Mouse (Mus musculus): ENCODE data around the gene Slc25a29. TPM values are rescaled to one million over a fixed set of nuclear protein-coding genes. Genes with fewer than 3 reads are reported as not detected.
"Not testable (repeated sequence)": the region's sequence is repeated elsewhere in the genome, so short reads cannot be mapped to it uniquely, and the experiment has no call there.

Slc25a29 gene
- total RNA-seq (2022): 10 to 100 TPM in 1 of 4 experiments, 1 to 10 TPM in 3; 8.5 to 10.5 (median 8.9) TPM

DNA sequence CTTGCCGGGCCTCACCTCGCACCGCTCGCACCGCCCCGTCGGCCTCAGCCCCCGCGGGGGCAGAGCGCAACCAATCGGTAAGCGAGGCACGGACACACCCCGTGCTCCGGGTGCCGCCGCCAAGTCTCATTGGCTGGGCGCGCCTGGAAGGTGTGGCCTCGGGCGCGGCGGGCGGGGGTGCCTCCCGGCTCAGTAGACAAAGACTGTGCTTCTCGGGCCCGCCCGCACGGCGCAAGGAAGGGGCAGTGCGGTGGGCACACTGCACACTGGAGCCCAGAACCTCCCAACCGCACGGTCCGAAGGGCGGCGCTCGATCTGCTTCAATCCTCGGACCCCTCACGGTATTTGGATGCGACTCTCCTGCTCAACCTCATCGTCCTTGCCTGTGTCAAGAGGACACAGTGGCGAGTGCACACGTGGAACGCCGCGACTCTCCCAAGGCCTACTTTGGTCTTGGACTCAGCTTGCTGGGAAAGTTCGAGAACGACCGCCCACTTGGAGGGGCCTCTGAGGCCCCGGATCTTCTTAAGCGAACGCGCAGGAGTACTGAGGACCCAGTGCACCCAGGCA, at the start of gene Slc25a29, which contains the start of gene Slc25a47:
Gene Slc25a29, minus strand, starts transcription at position 44 of the 570 bp plus-strand sequence.
Gene Slc25a47, plus strand, starts transcription at position 207 of the 570 bp plus-strand sequence.
- peak; percentile 97 to 98 for DNase-seq (ENCODE audit: low spot score in 2 of 2)

DNA sequence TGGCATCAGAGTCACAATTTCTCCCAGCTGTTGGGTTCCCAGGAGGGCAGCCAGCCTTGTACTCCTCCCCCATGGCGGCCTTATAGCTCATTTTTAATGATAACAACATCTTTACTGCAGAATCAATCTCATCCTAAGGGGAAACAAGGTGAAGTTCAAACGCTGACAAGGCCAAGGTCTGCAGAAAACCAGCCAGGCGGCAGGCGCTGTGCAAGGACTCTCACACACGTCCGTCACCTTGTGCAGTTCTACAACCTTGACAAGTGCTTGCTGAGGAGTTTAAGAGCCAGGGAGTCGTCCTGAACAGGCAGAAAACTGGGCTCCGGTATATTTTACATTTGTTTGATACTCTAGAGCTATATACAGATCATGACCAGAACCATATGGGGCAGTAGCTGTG, 47.1 kb upstream of the Slc25a29 start:
- no peak for DNase-seq (ENCODE audit: low spot score in 2 of 2)

DNA sequence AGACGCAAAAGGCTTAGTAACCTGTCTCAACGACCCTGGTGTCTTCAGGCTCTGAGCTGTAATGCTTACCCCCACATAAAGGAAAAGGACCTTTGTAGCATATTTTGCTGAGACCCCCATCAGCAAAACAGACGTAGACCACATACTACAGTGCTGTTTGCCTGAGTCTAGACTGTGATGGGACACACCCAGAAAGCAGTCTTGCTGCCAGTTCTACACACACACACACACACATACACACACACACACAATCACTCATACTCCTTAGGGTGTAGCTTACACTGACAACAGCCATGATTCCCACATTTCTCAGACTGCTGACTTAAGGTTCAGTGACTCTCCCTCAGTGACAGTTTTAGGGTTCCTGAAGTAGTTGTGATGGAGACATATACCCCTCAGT, 45.5 kb upstream of the Slc25a29 start:
- DNase-seq (ENCODE audit: low spot score in 2 of 2): no peak

DNA sequence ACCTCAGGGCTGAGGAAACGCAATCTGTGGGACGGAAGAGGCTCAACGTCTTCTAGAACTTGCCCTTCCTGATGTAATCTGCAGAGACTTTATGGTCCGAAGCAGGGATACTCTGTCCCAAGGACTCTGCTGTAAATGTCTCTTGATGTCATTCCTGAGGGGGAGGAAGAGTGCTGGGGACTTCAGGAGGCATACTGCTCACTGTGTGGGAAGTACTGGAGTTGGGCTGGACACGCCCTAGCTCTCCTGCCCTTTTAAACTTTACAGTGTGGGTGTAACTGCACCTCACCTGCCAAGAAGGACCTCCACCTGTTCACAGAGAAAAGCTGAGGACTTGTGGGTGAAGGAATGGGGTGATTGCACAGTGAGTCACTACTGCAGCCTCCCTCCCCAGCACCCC, 44.9 kb upstream of the Slc25a29 start:
- no peak for DNase-seq (ENCODE audit: low spot score in 2 of 2)

DNA sequence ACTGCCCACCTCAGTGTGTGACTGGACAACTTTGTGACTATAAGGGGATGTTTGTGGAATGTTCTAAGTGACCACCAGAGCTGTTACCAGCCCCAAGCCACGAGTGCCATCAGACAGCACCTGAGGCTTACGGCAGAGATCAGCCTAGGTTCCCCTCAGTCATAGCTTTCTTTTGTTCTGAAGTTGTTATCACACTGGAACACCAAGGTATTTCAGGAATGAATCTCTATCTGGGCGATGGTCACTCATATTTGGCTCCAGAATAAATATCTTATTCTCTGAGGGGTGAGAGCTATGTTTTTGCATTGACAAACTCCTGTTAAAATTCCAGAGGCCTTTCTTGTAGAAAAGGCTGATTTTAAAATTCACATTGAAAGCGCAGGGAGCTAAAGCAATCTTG, 43.5 kb upstream of the Slc25a29 start:
- no peak for DNase-seq (ENCODE audit: low spot score in 2 of 2)

DNA sequence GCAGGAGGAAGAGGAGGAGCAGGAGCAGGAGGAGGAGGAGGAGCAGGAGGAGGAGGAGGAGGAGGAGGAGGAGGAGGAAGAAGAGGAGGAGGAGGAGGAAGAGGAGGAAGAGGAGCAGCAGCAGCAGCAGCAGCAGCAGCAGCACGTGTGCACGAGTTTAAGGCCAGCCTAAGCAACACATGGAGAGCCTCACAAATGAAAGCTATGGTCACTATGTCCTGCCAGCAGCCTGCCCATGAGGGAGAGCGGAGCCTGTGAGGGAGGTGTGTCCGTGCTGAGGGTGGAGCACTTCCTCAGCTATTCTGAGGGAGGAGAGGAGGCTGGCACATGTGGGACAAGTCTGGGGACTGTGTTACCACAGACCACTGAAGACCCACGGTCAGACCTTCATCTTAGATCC, 37.4 kb upstream of the Slc25a29 start:
- DNase-seq (ENCODE audit: low spot score in 2 of 2): no peak

DNA sequence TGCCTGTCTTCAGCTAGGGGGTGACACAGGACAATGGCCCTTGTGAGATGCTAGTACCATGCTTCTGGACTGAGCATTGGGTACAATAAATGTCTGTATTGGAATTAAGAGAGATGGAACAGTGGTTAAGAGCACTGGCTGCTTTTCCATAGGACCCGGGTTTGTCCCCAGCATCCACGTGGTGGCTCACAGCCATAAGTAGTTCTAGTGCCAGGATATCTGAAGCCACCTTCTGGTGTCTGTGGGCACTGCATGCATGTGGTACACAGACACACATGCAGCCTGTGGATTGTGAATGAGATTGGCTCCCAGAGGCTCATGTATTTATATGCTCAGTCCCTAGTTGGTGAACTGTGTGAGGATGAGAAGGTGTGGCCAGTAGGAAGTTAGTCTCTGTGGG, 33.9 kb upstream of the Slc25a29 start:
- no peak for DNase-seq (ENCODE audit: low spot score in 2 of 2)

DNA sequence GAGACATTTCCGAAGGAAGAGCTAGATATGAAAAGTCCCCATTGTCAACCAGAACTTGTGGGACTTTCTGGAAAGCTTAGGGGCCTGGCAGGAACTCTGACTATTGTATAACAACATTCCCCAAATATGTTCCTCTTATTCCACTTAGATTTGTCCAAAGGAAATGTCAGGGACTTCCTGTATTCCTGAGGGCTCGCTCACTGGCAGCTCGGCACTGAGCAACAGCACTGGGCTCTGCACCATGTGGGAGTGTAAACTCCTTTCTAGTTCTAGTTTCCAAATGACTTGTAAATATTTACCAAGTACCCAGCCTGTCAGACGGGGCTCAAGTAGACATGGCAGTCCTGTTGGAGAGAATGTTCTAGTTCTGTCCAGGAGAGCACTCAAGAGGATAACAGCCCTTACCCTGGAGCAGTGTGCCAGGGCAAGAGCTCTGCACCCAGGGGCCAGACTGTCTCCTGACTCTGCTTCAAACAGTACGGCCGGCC, 29.4 kb upstream of the Slc25a29 start:
- DNase-seq (ENCODE audit: low spot score in 2 of 2): no peak

DNA sequence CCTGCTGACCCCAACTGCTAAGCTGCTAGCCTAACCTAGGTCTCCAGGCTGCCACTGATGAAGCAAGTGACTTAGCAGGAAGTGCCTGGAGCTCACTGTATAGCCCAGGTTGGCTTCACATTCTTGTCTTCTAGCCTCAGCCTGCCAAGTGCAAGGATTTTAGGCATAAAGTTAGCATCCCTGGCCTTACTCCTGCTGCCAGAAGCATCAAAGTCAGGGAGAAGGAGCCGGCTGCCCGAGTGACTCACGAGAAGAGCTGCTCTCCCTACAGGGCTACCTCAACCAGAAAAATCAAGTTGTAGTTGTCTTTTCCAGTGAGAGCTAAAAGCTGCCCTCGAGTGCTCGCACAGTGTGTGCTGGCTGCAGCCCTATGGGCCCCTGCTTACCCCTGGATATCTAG, 22.8 kb upstream of the Slc25a29 start:
- no peak for DNase-seq (ENCODE audit: low spot score in 2 of 2)

DNA sequence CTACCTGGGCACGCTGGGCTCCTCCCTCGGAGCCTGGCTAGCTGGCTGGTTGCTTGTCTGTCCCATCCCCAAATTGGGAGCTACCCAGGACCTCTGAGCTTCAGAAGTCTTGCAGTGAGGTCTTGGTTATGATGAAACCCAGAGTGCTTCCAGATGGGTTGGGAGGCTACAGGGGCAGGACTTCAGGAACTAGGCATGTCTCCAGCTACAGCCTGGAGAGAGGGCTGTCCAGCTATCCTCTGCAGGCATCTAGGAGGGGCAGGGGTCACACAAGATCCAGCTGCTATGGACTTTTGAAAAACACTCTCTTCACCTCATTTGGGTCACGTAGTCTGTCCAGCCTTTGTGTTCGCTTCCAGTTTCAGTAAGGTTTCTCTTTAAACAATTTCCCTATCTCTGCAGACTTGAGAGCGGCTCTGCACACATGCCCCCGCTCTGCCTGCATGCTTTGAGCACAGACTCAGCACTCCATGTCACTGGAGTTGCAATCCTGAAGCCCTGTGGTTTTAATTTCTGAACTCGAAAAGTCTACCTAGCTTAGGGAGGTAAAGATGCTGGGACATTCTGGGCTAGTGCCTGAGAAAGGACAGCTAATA, 22.0 kb upstream of the Slc25a29 start:
- DNase-seq (ENCODE audit: low spot score in 2 of 2): no peak

DNA sequence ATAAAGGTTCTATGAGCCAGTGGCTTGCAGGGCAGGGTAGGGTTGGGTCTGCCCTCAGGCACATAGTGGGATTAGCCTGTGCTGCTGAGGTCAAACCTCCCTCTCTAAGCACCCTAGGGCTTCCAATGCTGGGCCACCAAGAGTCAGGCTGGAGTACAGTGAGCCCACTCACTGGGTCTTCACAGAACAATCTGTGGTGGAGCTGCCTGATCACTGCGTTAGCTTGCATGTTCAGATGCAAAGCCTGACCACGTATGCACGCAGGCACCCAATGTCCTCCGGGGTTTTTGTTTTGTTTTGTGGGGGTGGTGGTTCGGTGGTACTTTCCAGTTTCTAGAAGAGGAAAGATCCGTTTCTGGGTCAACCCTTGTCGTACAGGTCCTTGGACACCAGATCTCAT, 21.4 kb upstream of the Slc25a29 start:
- DNase-seq (ENCODE audit: low spot score in 2 of 2): no peak

DNA sequence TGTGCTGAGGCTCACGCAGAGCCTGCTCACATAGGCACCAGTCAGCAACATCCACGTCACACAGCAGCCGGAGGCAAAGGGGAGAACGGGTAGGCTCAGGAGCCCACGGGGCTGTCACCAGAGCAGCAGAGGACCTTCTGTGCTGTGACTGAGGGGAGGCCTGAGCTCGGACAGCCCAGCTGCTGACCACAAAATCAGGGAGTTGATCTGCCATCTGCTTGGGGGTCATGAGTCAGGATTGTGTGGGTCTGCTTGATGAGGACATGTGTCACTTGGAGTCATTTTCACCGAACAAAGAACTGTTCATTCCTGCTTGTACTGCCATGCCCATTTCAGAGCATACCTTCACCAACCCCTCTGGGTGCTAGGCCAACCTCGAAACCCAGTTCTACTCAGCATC, 20.5 kb upstream of the Slc25a29 start:
- DNase-seq (ENCODE audit: low spot score in 2 of 2): no peak

DNA sequence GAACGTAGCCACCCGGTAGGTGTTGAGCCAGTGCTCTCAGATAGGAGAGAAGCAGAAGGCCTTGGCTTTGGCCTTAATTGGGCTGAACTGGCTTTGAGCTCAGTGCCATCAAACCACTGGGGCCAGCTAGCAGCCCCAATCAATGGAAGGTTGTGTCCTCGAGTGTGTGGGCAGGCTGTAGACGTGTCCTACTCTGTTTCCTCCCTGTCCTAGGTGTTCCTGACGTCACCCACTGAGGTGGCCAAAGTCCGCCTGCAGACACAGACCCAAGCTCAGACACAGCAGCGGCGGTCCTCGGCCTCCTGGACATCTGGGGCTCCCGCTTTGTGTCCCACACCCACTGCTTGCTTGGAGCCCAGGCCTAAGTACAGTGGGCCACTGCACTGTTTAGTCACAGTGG, 19.4 kb upstream of the Slc25a29 start:
- DNase-seq (ENCODE audit: low spot score in 2 of 2): no peak

DNA sequence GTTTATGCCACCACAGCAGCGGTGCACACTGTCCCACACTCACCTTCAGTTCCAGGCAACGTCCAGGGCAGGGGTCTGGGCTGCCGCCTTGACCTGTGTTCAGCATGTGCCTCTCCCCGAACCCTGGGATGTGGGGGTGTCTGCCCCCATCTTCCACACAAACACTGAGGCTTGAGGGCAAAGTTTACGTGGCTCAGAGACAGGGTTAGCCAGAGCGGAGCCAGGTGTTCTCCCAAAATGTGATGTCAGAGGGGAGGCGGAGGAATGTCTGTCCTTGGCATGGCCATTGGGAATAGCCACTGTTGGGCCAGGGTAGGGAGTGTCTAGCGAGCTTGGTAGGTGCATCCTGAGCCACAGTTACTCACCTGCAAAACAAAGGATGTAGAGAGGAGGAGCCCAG, 17.1 kb upstream of the Slc25a29 start:
- DNase-seq (ENCODE audit: low spot score in 2 of 2): no peak

DNA sequence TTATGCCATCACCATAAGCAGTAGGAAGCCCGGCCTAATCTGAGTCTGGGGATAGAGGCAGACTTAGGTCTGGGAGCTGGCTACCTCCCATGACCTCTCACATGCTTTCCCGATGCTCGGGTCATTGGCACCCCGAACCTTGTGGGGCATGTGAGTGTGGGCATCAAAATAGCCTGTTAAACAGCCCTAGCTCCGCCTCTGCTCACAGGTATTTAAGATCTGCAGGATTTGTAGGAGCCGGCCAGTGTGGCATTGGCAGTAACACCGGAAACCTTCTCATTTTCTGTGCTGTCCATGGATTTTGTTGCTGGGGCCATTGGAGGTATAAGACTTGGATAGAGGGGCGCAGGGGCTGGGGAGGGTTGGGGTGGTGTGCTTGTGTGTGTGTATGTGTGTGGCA, 15.2 kb upstream of the Slc25a29 start:
- DNase-seq (ENCODE audit: low spot score in 2 of 2): no peak

DNA sequence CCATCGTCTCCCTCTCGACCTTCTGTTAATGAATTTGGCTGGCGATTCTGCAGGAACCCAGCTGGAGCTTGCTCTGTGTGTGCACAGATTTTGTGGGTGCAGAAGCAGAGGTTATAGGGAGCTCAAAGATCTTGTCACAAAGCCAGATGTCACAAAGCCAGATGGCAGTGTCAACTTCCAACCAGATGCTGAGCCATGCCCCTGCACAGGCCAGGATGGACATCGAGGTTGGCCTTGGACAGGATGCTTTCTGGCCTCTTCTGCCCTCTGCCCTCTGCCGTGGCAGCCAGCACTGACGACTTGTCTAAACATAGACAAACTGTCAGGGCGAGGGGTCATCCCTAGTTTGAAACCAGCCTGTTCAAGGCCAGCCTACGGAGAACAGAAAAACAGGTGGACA, 14.4 kb upstream of the Slc25a29 start:
- no peak for DNase-seq (ENCODE audit: low spot score in 2 of 2)

DNA sequence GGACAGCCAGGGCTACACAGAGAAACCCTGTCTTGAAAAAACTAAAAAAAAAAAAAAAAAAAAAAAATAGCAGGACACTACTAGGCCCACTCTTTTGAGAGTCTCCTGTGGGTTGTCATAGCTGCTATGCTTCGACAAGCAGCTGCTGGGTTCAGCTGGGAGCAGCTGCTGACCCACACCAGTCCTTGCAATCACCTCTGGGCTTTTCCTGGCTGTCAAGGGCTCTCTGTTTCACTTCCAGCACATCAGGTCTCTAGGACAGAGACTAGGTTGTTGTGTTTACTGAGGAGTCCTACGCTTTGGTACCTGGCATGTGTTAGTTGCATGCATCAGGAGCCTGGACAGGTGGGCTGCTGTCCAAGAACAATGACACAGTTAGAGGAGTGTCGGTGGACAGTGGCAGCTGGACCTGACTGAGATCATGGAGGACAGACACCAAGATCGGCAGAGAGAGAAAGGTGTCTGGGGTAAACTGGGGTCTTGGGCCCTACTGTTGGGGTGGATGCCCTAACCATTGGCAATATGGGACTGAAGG, 13.9 kb upstream of the Slc25a29 start:
- DNase-seq (ENCODE audit: low spot score in 2 of 2): no peak

DNA sequence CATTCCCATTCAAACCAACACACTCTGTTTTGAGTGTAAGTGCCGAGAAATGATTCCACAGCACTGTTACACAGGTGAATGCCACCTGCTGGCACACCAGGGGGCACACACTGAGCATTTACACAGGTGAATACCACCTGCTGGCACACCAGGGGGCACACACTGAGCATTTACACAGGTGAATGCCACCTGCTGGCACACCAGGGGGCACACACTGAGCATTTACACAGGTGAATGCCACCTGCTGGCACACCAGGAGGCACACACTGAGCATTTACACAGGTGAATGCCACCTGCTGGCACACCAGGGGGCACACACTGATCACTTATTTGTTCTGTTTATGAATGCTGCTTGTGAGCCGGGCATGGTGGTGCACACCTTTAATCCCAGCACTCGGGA, 12.3 kb upstream of the Slc25a29 start:
- not testable (repeated sequence) for DNase-seq (ENCODE audit: low spot score in 2 of 2)

DNA sequence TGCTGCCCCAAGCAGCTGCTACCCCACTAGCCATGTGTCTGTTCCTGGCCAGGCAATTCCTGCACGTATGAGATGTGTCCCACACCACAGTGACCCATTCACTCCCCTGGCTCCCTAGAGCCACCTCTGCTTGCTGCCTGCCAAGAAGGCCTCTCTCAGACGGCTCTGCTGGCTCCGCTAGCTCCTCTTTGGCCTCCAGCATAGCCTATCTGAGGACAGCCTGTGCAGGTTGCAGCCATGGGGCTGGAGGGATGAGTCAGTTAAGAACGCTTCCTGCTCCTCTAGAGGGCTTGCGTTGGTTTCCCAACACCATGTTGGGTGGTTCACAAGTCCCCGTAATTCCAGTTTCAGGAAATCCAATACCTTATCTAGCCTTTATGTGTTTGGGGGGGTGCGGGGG, 7.0 kb upstream of the Slc25a29 start:
- DNase-seq (ENCODE audit: low spot score in 2 of 2): no peak

DNA sequence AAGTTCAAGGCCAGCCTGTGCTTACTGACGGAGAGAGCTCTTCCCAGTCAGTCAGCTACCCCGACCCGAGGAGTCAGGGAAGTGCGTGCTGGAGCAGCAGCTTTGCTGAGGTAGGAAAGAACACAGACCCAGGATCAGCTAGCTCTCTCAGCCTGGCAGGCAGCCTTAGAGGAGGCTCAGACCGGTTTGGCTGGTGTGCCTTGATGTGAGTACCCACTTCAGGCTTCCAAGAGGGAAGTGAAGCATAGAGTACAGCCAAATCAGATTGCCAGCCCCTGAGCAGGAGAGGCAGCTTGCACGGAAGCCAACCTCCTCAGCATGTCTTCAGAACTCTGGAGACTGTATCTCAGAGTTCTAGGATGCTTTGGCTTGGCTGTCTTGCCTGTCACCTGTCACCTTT, 5.5 kb upstream of the Slc25a29 start:
- DNase-seq (ENCODE audit: low spot score in 2 of 2): no peak

DNA sequence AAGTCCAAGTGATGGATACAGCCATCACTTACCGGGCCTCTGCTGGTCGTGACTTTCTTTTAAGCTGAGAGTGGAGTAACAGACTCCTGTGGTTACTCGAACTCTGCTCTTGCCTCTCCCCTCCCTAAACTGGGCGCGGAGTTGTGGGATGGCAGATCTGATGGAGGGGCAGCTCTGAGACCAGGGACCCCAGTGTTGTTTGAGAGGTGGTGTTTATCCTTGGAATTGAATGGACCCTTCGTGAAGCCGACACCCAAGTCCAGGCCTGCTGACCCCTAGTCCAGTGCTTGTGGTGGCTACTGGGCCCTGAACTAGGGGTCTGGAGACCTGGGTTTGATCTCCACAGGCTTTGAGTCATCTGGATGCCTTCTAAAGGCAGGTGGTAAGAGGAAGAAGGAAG, 1.0 kb upstream of the Slc25a29 start:
- DNase-seq (ENCODE audit: low spot score in 2 of 2): no peak

DNA sequence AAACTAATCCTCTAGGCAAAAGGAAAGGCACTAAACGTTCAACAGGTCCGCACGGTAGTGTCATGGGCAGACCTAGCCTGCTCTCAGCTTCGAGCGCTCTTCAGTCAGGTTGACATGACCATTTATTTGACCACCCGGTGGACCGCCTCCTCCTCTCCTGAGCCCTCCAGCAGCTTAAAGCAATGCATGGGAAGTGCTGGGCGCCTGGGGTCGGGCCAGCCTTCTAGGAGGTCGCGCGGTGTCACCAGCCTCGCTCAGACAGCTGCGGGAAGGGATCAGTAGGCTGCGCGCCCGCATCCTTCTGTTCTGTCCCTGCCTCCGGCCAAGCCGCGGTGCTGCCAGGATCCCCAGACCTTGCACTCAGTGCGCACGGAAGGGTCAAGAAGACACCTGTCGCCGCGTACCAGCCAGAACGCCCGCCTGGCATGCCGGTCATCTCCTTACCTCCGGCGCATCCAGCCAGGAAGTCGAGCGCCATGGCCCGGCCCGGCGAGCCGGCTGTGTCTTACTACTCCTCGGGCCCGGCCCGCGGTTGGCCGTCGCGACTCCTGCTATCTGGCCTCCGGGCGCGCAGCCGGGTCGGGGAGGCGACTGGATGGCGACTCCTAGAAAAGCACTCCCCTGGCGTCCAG, 359 bp downstream of the Slc25a29 start:
- no peak for DNase-seq (ENCODE audit: low spot score in 2 of 2)

DNA sequence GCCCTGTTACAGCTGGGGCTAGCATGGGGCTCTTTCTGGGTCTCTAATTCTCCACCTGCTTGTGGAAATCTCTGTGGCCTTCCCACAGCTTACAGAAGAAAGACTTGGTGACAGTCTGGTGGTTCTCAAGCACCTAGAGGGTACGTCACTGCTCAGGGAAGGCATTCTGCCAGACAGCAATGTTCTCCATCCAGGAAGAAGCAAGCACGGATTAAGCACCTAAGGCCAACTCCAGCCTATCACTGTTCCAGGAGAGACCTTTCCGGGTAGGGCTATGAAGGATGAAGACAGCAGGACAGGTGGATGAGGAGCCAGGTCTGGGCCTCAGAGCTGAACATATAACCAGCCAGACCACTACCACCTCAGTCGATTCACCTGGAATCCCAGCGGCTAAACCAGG, 897 bp downstream of the Slc25a29 start:
- no peak for DNase-seq (ENCODE audit: low spot score in 2 of 2)
